Mouse (Mus musculus) thymus, adult 2 months (tissue): ENCODE data around the gene Clock.

Experiments used
- CTCF ChIP-seq: fragments of 200-500 bp; IDR thresholded peaks from 2 replicates; pipeline ENCODE4 v1.5.1; 2012; ENCODE audit warnings: mild to moderate bottlenecking, control low read depth, low read length, moderate library complexity, borderline replicate concordance; ENCODE audit not compliant: control insufficient read depth, poor library complexity, insufficient read depth; ENCODE audit errors: extremely low read depth
- POLR2A ChIP-seq: fragments of 200-500 bp; IDR thresholded peaks from 2 replicates; pipeline ENCODE4 v1.6.1; 2012; ENCODE audit warnings: mild to moderate bottlenecking, low read length, control low read depth, moderate library complexity; ENCODE audit not compliant: control insufficient read depth, poor library complexity, insufficient read depth; ENCODE audit errors: extremely low read depth

GRCm38 (mm10) chr5:76274977-76275376 lies 29.6 kb downstream of the Clock start:
- TF ChIP-seq CTCF = no peak
- no peak for TF ChIP-seq POLR2A
